Mouse (Mus musculus) heart, embryonic 14.5 days (tissue): Measurements from ENCODE around the gene Nrxn3. TPM values are rescaled to one million over a fixed set of nuclear protein-coding genes. Genes with fewer than 3 reads are reported as not detected.

ENCODE experiments used
- ATAC-seq: fragments of 200-750 bp; cut with Nextera tagmentation; 2 replicates; pipeline ENCODE4 v1.8.0; 2017; ENCODE audit warnings: low read depth, moderate TSS enrichment; ENCODE audit not compliant: insufficient number of reproducible peaks, insufficient read depth, low FRiP score
- H3K27ac ChIP-seq, 2 experiments: fragments of 200-500 bp in 1 of 2; fragments of 300-500 bp in 1 of 2; sonication (generic) in 1 of 2; replicated peaks in 1 of 2; 2 replicates each; pipeline ENCODE4 v1.5.1; 2012 to 2014; ENCODE audit warnings: low read depth in 2 of 2, low read length in 2 of 2, control low read depth in 1 of 2, mild to moderate bottlenecking in 1 of 2, mixed read lengths in 1 of 2; ENCODE audit not compliant: control insufficient read depth in 1 of 2, insufficient read depth in 1 of 2
- H3K27me3 ChIP-seq: fragments of 300-500 bp; sonication (generic); 2 replicates; pipeline ENCODE4 v1.6.1; 2014; ENCODE audit warnings: mild to moderate bottlenecking, low read length, control low read depth; ENCODE audit not compliant: control insufficient read depth, insufficient read depth
- H3K36me3 ChIP-seq: fragments of 300-500 bp; sonication (generic); 2 replicates; pipeline ENCODE4 v1.6.1; 2014; ENCODE audit warnings: mild to moderate bottlenecking, control low read depth, low read length, mixed read lengths; ENCODE audit not compliant: control insufficient read depth, insufficient read depth
- H3K4me1 ChIP-seq, 2 experiments: fragments of 200-500 bp in 1 of 2; fragments of 300-500 bp in 1 of 2; sonication (generic) in 1 of 2; 2 replicates each; pipeline ENCODE4 v1.6.1; 2012 to 2014; ENCODE audit warnings: low read length in 2 of 2, control low read depth in 1 of 2, mixed read lengths in 1 of 2; ENCODE audit not compliant: control insufficient read depth in 2 of 2, insufficient read depth in 2 of 2
- H3K4me2 ChIP-seq: fragments of 300-500 bp; sonication (generic); 2 replicates; pipeline ENCODE4 v1.6.1; 2014; ENCODE audit warnings: mild to moderate bottlenecking, low read length
- H3K4me3 ChIP-seq, 2 experiments: fragments of 200-500 bp in 1 of 2; fragments of 300-500 bp in 1 of 2; sonication (generic) in 1 of 2; 2 replicates each; pipeline ENCODE4 v1.5.1; 2012 to 2014; ENCODE audit warnings: low read length in 2 of 2, mild to moderate bottlenecking in 2 of 2, control low read depth in 1 of 2, low read depth in 1 of 2, moderate library complexity in 1 of 2; ENCODE audit not compliant: control insufficient read depth in 1 of 2, insufficient read depth in 1 of 2
- H3K9ac ChIP-seq: fragments of 300-500 bp; sonication (generic); 2 replicates; pipeline ENCODE4 v1.6.1; 2014; ENCODE audit warnings: mild to moderate bottlenecking, low read length
- H3K9me3 ChIP-seq: fragments of 300-500 bp; sonication (generic); 2 replicates; pipeline ENCODE4 v1.6.1; 2016; ENCODE audit warnings: low read length, control low read depth; ENCODE audit not compliant: control insufficient read depth
- WGBS: fragments of 180-500 bp; shearing (Covaris S2); extraction: QIAGEN DNeasy Blood & Tissue Kit; methylation state at CpG from one replicate; pipeline ENCODE4 v1.1.7; 2014; 5-methylcytosine and 5-hydroxymethylcytosine counted together
- polyA plus RNA-seq: library from polyadenylated mRNA; unstranded; fragments of >200 nt; fragmentation: Nextera tagmentation; extraction: Ambion mirVana; gene quantifications from 2 replicates; pipeline ENCODE4 v1.2.1, GENCODE M21; 2014

Gene Nrxn3
- polyA plus RNA-seq, result 1.7 and 2.2 TPM in 2 replicates

- 2% methylated on average over 9 of the region's 9 CpGs for WGBS
- Histone ChIP-seq H3K9me3 (no peaks in the 10 kb centered on the region), H3K4me1 (no peaks in the 10 kb centered on the region), H3K27ac (no peak within 1 kb of the TSS), H3K4me3 (peak within 1 kb of the TSS; percentile 23 to 27; a peak in 3 of 4 replicates), H3K9ac (no peak within 1 kb of the TSS), H3K27me3 (no peaks in the 10 kb centered on the region), H3K4me2 (peak within 1 kb of the TSS; percentile 54), H3K36me3 (no peaks in the 10 kb centered on the region)
- peak; percentile 82 for ATAC-seq
Measured at GRCm38 (mm10) chr12:88722691-88723070, at the start of gene Nrxn3. Nrxn3 (plus strand) TSS chr12:88722876.

GRCm38 (mm10) chr12:88704159-88704846 is 18.4 kb upstream of the Nrxn3 start:
- Histone ChIP-seq H3K27me3 (no peaks in the 10 kb centered on the region), H3K27ac (no peak overlapping the region), H3K36me3 (no peaks in the 10 kb centered on the region), H3K9ac (no peak overlapping the region), H3K4me2 (no peak overlapping the region), H3K4me3 (no peak overlapping the region), H3K4me1 (no peaks in the 10 kb centered on the region), H3K9me3 (no peaks in the 10 kb centered on the region)
- 0 out of 2 replicates have a peak, but pooled peaks have one; percentile 12 for ATAC-seq
- 70% methylated on average over 10 of the region's 10 CpGs for WGBS

GRCm38 (mm10) chr12:88705959-88706358 is 16.7 kb upstream of the Nrxn3 start:
- H3K27me3 ChIP-seq, result no peaks in the 10 kb centered on the region
- H3K27ac ChIP-seq, result no peak overlapping the region
- H3K36me3 ChIP-seq, result no peaks in the 10 kb centered on the region
- no peak overlapping the region for H3K4me2 ChIP-seq
- H3K9ac ChIP-seq, result no peak overlapping the region
- 58% methylated on average over 3 of the region's 3 CpGs for WGBS
- no peaks in the 10 kb centered on the region for H3K9me3 ChIP-seq
- H3K4me3 ChIP-seq, result no peak overlapping the region
- ATAC-seq, result no peak
- no peaks in the 10 kb centered on the region for H3K4me1 ChIP-seq

- 57% methylated on average over 3 of the region's 3 CpGs for WGBS
- no peaks in the 10 kb centered on the region for H3K36me3 ChIP-seq
- no peaks in the 10 kb centered on the region for H3K27me3 ChIP-seq
- no peaks in the 10 kb centered on the region for H3K9me3 ChIP-seq
- H3K9ac ChIP-seq, result no peak overlapping the region
- no peak overlapping the region for H3K27ac ChIP-seq
- no peak for ATAC-seq
- no peak overlapping the region for H3K4me2 ChIP-seq
- H3K4me3 ChIP-seq, result no peak overlapping the region
- H3K4me1 ChIP-seq, result no peaks in the 10 kb centered on the region
Measured at GRCm38 (mm10) chr12:88707786-88708185, 14.9 kb upstream of the Nrxn3 start.

- Histone ChIP-seq H3K4me2 (no peak overlapping the region), H3K27me3 (no peaks in the 10 kb centered on the region), H3K9me3 (no peaks in the 10 kb centered on the region), H3K36me3 (no peaks in the 10 kb centered on the region), H3K4me1 (no peaks in the 10 kb centered on the region), H3K27ac (no peak overlapping the region), H3K4me3 (no peak overlapping the region), H3K9ac (no peak overlapping the region)
- 0 out of 2 replicates have a peak, but pooled peaks have one; percentile 39 for ATAC-seq
- 8% methylated on average over 11 of the region's 11 CpGs for WGBS
Measured at GRCm38 (mm10) chr12:88709223-88709622, 13.5 kb upstream of the Nrxn3 start.

GRCm38 (mm10) chr12:88713456-88713855 is 9.2 kb upstream of the Nrxn3 start:
- H3K4me2 ChIP-seq, result no peak overlapping the region
- H3K27ac ChIP-seq, result no peak overlapping the region
- no peaks in the 10 kb centered on the region for H3K36me3 ChIP-seq
- no peak overlapping the region for H3K4me3 ChIP-seq
- ATAC-seq, result no peak
- H3K9ac ChIP-seq, result no peak overlapping the region
- H3K4me1 ChIP-seq, result no peaks in the 10 kb centered on the region
- no peaks in the 10 kb centered on the region for H3K27me3 ChIP-seq
- WGBS, result 55% methylated on average over 4 of the region's 4 CpGs
- no peaks in the 10 kb centered on the region for H3K9me3 ChIP-seq

- WGBS, result 24% methylated on average over 3 of the region's 3 CpGs
- H3K9ac ChIP-seq, result no peak overlapping the region
- H3K4me1 ChIP-seq, result no peaks in the 10 kb centered on the region
- no peaks in the 10 kb centered on the region for H3K36me3 ChIP-seq
- H3K4me2 ChIP-seq, result peak overlapping the region; percentile 54
- ATAC-seq, result no peak
- H3K27ac ChIP-seq, result no peak overlapping the region
- no peaks in the 10 kb centered on the region for H3K27me3 ChIP-seq
- no peak overlapping the region for H3K4me3 ChIP-seq
- H3K9me3 ChIP-seq, result no peaks in the 10 kb centered on the region
Measured at GRCm38 (mm10) chr12:88722031-88722690, 515 bp upstream of the Nrxn3 start.
